Mouse (Mus musculus): ENCODE results near the gene Ccdc69.

DNA sequence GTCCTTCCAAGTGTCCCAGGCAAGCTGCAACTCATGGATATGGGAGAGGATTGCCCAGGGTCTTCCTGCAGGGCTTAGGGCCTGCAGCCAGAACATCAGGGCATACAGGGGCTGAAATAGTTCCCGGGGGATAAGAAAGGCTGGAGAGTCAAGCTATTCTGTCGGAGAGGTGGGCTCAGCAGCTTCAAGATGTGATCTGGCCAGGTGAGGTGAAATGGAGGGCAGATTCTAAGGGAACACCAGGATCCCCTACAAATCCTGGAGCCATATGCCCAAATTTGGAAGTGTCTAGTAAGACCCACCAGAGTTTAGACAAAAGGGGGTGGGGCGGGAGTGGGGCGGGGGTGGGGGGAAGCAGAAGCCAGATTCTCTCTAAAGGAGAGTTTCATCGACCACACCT is 45.6 kb downstream of the Ccdc69 start:
- TF ChIP-seq CTCF (IDR thresholded peaks at IDR 0.05; ENCODE audit: low read depth) (no peak), EP300 (IDR thresholded peaks at IDR 0.05; ENCODE audit: low read depth) (no peak)

Measured in heart, postnatal 0 days (tissue).